17 mouse cellular contexts compared by ENCODE assay signal in the genomic region with DNA sequence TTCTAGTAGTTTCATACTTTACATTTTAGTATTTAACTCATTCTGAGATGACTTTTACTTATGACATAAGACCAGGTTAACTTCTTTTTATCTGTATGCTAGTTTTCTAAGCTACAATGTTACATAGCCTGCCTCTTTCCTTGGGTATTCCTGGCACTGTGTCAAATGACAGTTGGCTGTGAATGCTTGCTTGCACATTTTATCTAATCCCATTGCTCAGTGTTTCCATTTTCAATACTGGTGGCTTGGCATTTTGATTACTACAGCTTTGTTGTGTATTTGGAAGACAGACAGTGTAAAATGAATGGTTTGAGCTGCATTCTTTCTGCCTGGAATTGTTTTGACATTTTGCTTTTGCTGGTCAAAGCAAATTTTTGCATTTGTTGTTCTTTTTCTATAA.
DNase-seq lines count a peak whose midpoint lies in the region; ATAC-seq and TF ChIP-seq lines count a peak whose summit lies in the region.
"Had no signal": no experiment of that assay in that cellular context is flagged by ENCODE, and none has a peak within 500 bp of the region (broad histone marks: within the 10 kb centered on the region; RNA-seq: fewer than 3 reads in every experiment).

No protein-coding gene starts in this region.

- peak; percentile 13 to 42 for DNase-seq in cerebellum, postnatal 14 days
- no peak for DNase-seq in cerebellum, adult 9-11 months
- DNase-seq in hindbrain, postnatal 0 days (ENCODE audit: low spot score), result peak; percentile 20
- no peak for DNase-seq in hindbrain, embryonic 14.5 days (ENCODE audit: low spot score)
- DNase-seq in testis, postnatal 14 days (ENCODE audit: low spot score), result peak; percentile 14
- DNase-seq in testis, postnatal 10 days (ENCODE audit: low spot score), result no peak
- no peak for DNase-seq in heart, postnatal 36 days
- no peak for DNase-seq in thymus, postnatal 25 days
- DNase-seq: adrenal gland, postnatal 14 days; cerebellum, adult 8-10 months; gastrocnemius, postnatal 25 days; kidney, adult 11 months had no signal

- no peak overlapping the region for H3K4me3 ChIP-seq in hindbrain, postnatal 0 days (ENCODE audit: low read length)
- no peak overlapping the region for H3K4me3 ChIP-seq in hindbrain, embryonic 14.5 days (replicated peaks; ENCODE audit: low read length)
- H3K4me3 ChIP-seq: embryonic facial prominence, embryonic 10.5 days; heart, embryonic 12.5 days had no signal

- no peak for TF ChIP-seq CTCF in hindbrain, postnatal 0 days (IDR thresholded peaks at IDR 0.05; ENCODE audit: low read depth)

- H3K27me3 ChIP-seq in hindbrain, postnatal 0 days (ENCODE audit: insufficient read depth, low read length), result no peaks in the 10 kb centered on the region
- no peaks in the 10 kb centered on the region for H3K27me3 ChIP-seq in hindbrain, embryonic 14.5 days (ENCODE audit: control insufficient read depth, insufficient read depth, low read length)
- H3K27me3 ChIP-seq: heart, embryonic 12.5 days; Patski had no signal

- H3K36me3 ChIP-seq in hindbrain, postnatal 0 days (ENCODE audit: insufficient read depth, low read length), result no peaks in the 10 kb centered on the region
- H3K36me3 ChIP-seq in hindbrain, embryonic 14.5 days (replicated peaks; ENCODE audit: control insufficient read depth, insufficient read depth), result no peaks in the 10 kb centered on the region
- H3K36me3 ChIP-seq: embryonic facial prominence, embryonic 10.5 days; heart, embryonic 12.5 days had no signal

- no peak overlapping the region for H3K27ac ChIP-seq in hindbrain, postnatal 0 days
- no peak overlapping the region for H3K27ac ChIP-seq in hindbrain, embryonic 14.5 days
- H3K27ac ChIP-seq: embryonic facial prominence, embryonic 10.5 days had no signal

- H3K9me3 ChIP-seq in hindbrain, postnatal 0 days (ENCODE audit: low read length), result no peaks in the 10 kb centered on the region
- H3K9me3 ChIP-seq in hindbrain, embryonic 14.5 days (ENCODE audit: control insufficient read depth, low read length), result no peaks in the 10 kb centered on the region
- H3K9me3 ChIP-seq: embryonic facial prominence, embryonic 10.5 days; heart, embryonic 12.5 days had no signal

- H3K9ac ChIP-seq in hindbrain, postnatal 0 days (replicated peaks; ENCODE audit: low read length), result no peak overlapping the region
- H3K9ac ChIP-seq in hindbrain, embryonic 14.5 days, result no peak overlapping the region
- H3K9ac ChIP-seq: heart, embryonic 12.5 days had no signal

- H3K4me1 ChIP-seq in hindbrain, postnatal 0 days (ENCODE audit: insufficient read depth, low read length), result no peaks in the 10 kb centered on the region
- H3K4me1 ChIP-seq in hindbrain, embryonic 14.5 days (replicated peaks; ENCODE audit: control insufficient read depth, insufficient read depth, low read length), result no peaks in the 10 kb centered on the region
- H3K4me1 ChIP-seq: embryonic facial prominence, embryonic 10.5 days; heart, embryonic 12.5 days had no signal

- H3K4me2 ChIP-seq in hindbrain, postnatal 0 days (ENCODE audit: low read depth, low read length), result no peak overlapping the region
- no peak overlapping the region for H3K4me2 ChIP-seq in hindbrain, embryonic 14.5 days (replicated peaks)
- H3K4me2 ChIP-seq: heart, embryonic 12.5 days had no signal

- no peak for ATAC-seq in hindbrain, postnatal 0 days
- no peak for ATAC-seq in hindbrain, embryonic 14.5 days (ENCODE audit: low FRiP score)
- ATAC-seq: activated CD4-positive, CD25-positive, alpha-beta regulatory T cell, adult 4 months; hindbrain, embryonic 16.5 days; Patski had no signal

- intact Hi-C loops in heart, postnatal 36 days (cut with DNase I), result no loop called here

Comparison
In these comparisons a context has a peak if more than half of its experiments do, and no peak if none do; other contexts are left out.
1. DNase-seq: peak in cerebellum, postnatal 14 days (2 of 2), hindbrain, postnatal 0 days (single experiment) and testis, postnatal 14 days (single experiment); none in cerebellum, adult 9-11 months (single experiment), hindbrain, embryonic 14.5 days (single experiment), testis, postnatal 10 days (single experiment), heart, postnatal 36 days (0 of 2) and thymus, postnatal 25 days (single experiment).